Mouse (Mus musculus) megakaryocyte, embryonic 14.5 days (primary cell): ENCODE data around the gene Slc8a3. TPM values are rescaled to one million over a fixed set of nuclear protein-coding genes. Genes with fewer than 3 reads are reported as not detected.

ENCODE experiments used
- H3K27me3 ChIP-seq: replicated peaks from 2 replicates; pipeline ENCODE3; 2012; ENCODE audit warnings: inconsistent platforms
- H3K36me3 ChIP-seq: replicated peaks from 2 replicates; pipeline ENCODE3; 2012; ENCODE audit warnings: low read length, inconsistent platforms, mixed read lengths
- H3K4me1 ChIP-seq: 2 replicates; pipeline ENCODE4 v1.6.1; 2012; ENCODE audit warnings: inconsistent platforms
- H3K4me3 ChIP-seq: replicated peaks from 2 replicates; pipeline ENCODE3; 2012; ENCODE audit warnings: moderate library complexity, mild to moderate bottlenecking, inconsistent platforms
- H3K9me3 ChIP-seq: 2 replicates; pipeline ENCODE4 v1.6.1; 2012; ENCODE audit warnings: inconsistent platforms
- FLI1 ChIP-seq: IDR thresholded peaks from 2 replicates; pipeline ENCODE4 v1.6.1; 2012; ENCODE audit warnings: low read length, inconsistent platforms, mixed read lengths
- GATA1 ChIP-seq: IDR thresholded peaks from 3 replicates; pipeline ENCODE4 v1.6.1; 2012; ENCODE audit warnings: mixed read lengths, low read length, inconsistent platforms, borderline replicate concordance
- polyA plus RNA-seq: library from polyadenylated mRNA; stranded (reverse); fragments of >175 nt; gene quantifications from 2 replicates; pipeline ENCODE4 v1.2.3, GENCODE M21; 2012; ENCODE audit warnings: low replicate concordance; ENCODE audit not compliant: insufficient read depth

The Slc8a3 gene
- polyA plus RNA-seq, 1 experiment, result not detected

DNA sequence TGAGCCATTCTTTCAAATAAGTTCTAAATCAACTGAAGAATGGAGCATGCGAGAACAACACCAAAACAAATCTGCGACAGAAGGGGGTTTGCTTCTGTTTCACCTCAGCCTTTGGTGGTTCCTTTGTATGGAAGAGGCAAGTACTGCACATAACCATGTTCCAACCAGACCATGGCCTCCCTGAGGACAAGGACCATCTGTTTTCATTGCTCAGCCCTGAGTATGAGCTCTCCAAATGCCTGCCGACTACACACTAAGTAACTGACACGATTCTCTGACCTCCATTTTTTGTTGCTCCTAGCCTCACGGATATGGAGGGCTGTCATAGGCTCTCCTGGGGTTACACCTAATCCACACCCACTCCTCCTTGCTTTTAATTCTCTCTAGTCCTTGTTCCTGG is 29.4 kb downstream of the Slc8a3 start:
- H3K4me3 ChIP-seq, result no peak overlapping the region
- no peaks in the 10 kb centered on the region for H3K27me3 ChIP-seq
- H3K4me1 ChIP-seq, result no peaks in the 10 kb centered on the region
- TF ChIP-seq GATA1, result no peak
- no peak for TF ChIP-seq FLI1
- H3K9me3 ChIP-seq, result 0 out of 2 replicates have a peak, but pooled peaks cover 5% of the 10 kb centered on the region
- H3K36me3 ChIP-seq, result no peaks in the 10 kb centered on the region

DNA sequence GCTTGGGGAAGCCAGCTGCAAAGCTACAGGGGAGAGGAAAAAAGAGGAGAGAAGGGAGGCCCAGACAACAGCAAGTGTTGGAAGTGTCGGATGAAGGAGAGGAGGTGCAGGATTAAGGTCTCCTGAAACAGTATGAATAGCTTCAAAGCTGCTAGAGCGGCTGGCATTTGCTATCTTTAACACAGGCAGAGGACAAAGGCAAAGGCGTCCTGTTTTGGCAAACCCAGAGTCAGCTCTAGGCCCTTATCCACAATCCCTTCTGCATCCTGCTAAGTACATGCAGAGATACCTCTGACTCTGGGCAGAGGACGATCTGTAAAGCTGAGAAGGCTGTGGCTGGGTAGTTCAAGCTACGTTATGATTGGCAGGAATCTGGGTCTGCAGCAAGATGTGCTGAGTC is 38.4 kb downstream of the Slc8a3 start:
- no peaks in the 10 kb centered on the region for H3K36me3 ChIP-seq
- TF ChIP-seq FLI1 (no peak), GATA1 (no peak)

DNA sequence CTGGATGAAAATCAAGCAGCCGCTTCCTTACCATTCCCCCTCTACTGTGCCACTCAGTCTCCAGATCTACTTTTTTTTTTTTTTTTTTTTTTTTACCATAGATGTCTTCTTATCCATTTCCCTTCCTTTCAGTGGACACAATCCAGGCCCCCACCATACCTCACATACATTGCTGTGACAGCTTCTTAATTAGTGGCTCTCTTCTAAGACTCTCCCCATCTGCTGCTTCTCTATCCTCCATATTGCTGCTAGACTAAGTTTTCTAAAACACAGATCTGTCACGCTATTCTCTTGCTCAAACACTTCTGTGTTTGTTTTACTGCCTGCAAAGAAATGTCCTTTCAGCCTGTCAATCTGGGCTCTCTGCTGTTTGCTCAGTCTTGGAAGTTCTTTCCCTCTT is 54.9 kb downstream of the Slc8a3 start:
- no peak for TF ChIP-seq FLI1
- no peak for TF ChIP-seq GATA1
- no peaks in the 10 kb centered on the region for H3K27me3 ChIP-seq
- H3K4me1 ChIP-seq, result no peaks in the 10 kb centered on the region
- H3K36me3 ChIP-seq, result no peaks in the 10 kb centered on the region
- no peaks in the 10 kb centered on the region for H3K9me3 ChIP-seq
- H3K4me3 ChIP-seq, result no peak overlapping the region

More for the DNA sequence above, 38.4 kb downstream of the Slc8a3 start:
- peaks cover 7% of the 10 kb centered on the region; the same call in 1 of the 2 replicates for H3K9me3 ChIP-seq
- no peak overlapping the region for H3K4me3 ChIP-seq
- H3K27me3 ChIP-seq, result no peaks in the 10 kb centered on the region
- no peaks in the 10 kb centered on the region for H3K4me1 ChIP-seq

DNA sequence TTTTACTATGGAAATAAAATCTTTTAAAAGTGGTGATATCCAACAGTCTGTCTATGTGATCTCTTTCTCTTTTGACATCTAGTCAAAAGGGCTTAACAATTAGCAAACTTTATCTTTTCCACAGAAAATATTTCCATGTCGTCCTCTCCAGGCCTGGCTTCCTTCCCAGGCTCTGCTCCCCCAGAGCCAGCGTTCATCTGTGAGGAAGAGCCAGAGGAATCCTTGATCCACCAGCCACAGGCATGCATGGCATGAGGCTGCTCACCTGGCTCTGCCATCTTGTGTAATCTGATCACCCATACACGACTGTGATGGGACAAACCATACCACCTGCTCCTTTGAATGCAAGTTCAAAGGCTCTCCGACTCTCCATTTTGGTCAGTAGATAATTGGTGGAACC is 58.4 kb downstream of the Slc8a3 start:
- Histone ChIP-seq H3K4me3 (no peak overlapping the region), H3K27me3 (no peaks in the 10 kb centered on the region), H3K9me3 (no peaks in the 10 kb centered on the region), H3K4me1 (no peaks in the 10 kb centered on the region), H3K36me3 (no peaks in the 10 kb centered on the region)
- TF ChIP-seq FLI1, result no peak
- TF ChIP-seq GATA1, result no peak

DNA sequence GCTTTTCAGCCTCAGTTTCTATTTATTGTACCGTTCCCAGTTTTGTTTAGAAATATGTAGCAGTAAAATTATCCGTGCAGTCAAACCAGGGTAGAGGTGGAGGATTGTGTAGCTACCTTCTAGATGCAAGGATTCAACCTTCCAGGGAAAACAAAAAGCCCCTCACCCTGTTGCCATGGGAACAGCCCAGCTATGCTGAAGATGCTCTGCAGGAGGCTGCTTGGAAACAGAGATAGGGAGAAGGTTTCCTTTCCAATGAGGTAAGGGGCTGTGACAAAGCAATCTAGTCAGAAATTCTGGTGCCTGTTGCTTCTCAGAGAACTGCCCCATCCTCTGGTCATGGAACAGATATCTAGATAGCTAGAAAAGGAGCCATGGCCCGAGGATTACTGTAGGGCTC is 59.6 kb downstream of the Slc8a3 start:
- Histone ChIP-seq H3K9me3 (no peaks in the 10 kb centered on the region), H3K27me3 (no peaks in the 10 kb centered on the region), H3K4me3 (no peak overlapping the region), H3K4me1 (no peaks in the 10 kb centered on the region), H3K36me3 (no peaks in the 10 kb centered on the region)
- no peak for TF ChIP-seq FLI1
- TF ChIP-seq GATA1, result no peak

DNA sequence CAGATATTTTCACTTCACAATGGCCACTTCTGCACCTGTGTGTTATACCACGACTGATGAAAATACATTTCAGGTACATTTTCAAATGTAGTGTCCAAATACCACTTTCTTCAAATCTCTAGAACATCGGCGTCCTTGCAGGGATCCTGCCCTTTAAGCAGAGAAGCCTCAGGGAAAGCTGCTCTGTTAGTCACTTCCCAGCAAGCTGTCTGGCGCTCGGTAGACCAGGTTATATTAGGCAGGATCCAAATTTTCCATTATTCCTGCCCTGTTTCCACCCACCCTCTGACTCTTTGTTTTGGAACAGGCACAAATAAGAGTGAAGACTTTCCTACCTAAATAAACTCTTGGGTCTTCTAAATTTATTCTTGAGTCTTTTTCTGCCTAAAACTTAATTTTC is 63.7 kb downstream of the Slc8a3 start:
- no peaks in the 10 kb centered on the region for H3K9me3 ChIP-seq
- no peak for TF ChIP-seq FLI1
- no peak for TF ChIP-seq GATA1
- no peaks in the 10 kb centered on the region for H3K36me3 ChIP-seq
- H3K4me1 ChIP-seq, result no peaks in the 10 kb centered on the region
- no peak overlapping the region for H3K4me3 ChIP-seq
- H3K27me3 ChIP-seq, result no peaks in the 10 kb centered on the region

DNA sequence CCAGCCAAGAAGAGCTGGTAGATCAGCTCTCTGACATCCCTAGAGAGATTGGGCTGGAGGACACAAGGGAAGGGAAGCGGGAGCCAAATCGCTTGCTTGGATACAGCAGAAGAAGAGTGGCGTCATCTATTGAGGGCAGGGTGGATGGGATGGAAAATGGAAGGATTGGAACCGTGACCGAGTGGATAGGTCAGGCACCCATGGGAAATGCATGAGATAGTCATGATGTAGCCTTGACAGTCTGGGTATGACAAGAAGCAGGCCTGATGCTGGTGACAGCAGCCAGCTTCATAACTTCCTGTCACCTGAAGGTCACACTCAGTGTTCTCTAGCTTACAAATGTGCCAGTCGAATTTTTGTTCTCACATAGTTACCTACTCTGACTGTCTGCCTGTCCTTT is 70.2 kb downstream of the Slc8a3 start:
- H3K4me1 ChIP-seq, result no peaks in the 10 kb centered on the region
- H3K9me3 ChIP-seq, result no peaks in the 10 kb centered on the region
- no peaks in the 10 kb centered on the region for H3K36me3 ChIP-seq
- H3K27me3 ChIP-seq, result no peaks in the 10 kb centered on the region
- no peak for TF ChIP-seq GATA1
- H3K4me3 ChIP-seq, result no peak overlapping the region

DNA sequence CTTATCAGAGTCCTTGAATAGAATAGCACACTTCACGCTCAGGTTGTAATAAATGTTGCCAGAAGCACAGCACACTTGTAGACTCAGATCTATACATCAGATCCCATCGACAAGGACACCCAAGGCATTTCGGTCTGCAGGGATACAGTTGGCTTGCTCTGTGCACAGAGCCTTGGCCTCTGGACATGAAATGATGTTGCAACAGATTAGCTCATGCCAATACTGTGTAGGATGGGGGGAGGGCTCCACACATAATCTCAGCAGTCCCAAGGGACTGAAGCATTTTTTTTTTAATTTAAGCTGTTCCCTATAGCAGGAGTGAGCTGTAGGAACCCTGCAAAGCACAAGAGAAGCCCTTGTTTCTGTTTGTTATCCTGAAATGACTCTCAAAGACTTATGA is 74.8 kb downstream of the Slc8a3 start:
- Histone ChIP-seq H3K4me3 (no peak overlapping the region), H3K36me3 (no peaks in the 10 kb centered on the region), H3K27me3 (no peaks in the 10 kb centered on the region), H3K4me1 (no peaks in the 10 kb centered on the region), H3K9me3 (no peaks in the 10 kb centered on the region)
- no peak for TF ChIP-seq GATA1
- TF ChIP-seq FLI1, result no peak

DNA sequence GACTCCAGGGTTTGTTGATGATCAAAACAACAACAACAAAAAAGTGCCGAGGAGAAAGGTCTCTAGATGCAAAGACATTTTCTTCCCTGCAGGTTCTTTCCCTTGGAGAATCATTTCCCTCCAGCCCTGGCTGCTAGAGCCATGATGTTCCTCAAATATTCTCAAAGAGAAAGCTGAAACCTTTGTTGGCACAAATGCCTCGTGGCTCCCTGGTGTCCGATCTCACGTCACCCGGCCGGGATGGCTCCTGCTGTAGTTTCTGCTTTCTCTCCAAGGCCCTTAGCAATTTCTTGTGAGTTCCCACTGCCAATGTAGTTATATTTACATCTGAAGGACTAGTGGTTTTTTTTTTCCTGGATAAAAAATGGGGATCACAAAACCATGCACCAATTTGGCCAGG is 87.6 kb downstream of the Slc8a3 start:
- no peak overlapping the region for H3K4me3 ChIP-seq
- no peaks in the 10 kb centered on the region for H3K4me1 ChIP-seq
- no peaks in the 10 kb centered on the region for H3K36me3 ChIP-seq
- H3K9me3 ChIP-seq, result no peaks in the 10 kb centered on the region
- TF ChIP-seq GATA1 (no peak), FLI1 (no peak)
- H3K27me3 ChIP-seq, result no peaks in the 10 kb centered on the region

DNA sequence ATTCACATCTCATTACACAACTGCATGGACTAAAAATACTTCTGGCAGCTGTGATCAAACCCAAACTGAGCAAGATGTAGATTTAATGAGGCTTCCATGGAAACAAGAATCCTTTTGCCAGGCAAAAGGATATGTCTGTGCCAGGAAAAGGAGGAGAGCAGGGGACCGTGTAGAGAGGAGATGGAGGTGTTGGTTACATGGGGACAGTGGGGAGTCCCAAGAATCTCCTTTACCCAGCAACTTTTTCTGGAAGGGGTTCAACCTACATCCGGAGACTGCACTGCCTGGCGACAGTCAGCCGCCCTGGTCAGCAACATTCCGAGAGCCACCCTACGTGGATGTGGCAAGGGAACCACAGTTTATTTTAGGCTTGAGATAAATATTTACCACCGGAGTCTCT is 88.0 kb downstream of the Slc8a3 start:
- no peaks in the 10 kb centered on the region for H3K4me1 ChIP-seq
- TF ChIP-seq GATA1, result no peak
- no peak for TF ChIP-seq FLI1

DNA sequence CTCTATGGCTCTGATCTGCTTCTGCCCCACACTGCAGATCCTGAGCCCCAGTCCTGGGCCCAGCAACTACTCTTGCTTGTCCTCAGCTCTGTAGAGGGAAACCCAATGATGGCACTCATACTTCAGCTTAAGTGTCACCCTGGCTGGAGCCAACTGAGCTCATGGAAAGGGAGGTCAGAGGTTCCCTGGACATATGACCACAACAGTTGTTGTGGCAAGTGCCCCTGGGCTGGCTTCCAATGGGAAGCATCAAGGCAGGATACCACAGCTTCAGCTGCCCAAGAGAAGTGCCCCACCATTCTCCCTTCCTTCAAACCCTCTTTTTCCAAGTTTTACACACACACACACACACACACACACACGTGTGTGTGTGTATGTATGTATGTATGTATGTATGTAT is 88.5 kb downstream of the Slc8a3 start:
- no peaks in the 10 kb centered on the region for H3K4me1 ChIP-seq
- TF ChIP-seq GATA1 (no peak), FLI1 (no peak)
- no peaks in the 10 kb centered on the region for H3K9me3 ChIP-seq
- no peaks in the 10 kb centered on the region for H3K27me3 ChIP-seq
- H3K4me3 ChIP-seq, result no peak overlapping the region
- no peaks in the 10 kb centered on the region for H3K36me3 ChIP-seq

More for the DNA sequence above, 88.0 kb downstream of the Slc8a3 start:
- H3K36me3 ChIP-seq, result no peaks in the 10 kb centered on the region
- H3K9me3 ChIP-seq, result no peaks in the 10 kb centered on the region
- H3K27me3 ChIP-seq, result no peaks in the 10 kb centered on the region
- H3K4me3 ChIP-seq, result no peak overlapping the region

DNA sequence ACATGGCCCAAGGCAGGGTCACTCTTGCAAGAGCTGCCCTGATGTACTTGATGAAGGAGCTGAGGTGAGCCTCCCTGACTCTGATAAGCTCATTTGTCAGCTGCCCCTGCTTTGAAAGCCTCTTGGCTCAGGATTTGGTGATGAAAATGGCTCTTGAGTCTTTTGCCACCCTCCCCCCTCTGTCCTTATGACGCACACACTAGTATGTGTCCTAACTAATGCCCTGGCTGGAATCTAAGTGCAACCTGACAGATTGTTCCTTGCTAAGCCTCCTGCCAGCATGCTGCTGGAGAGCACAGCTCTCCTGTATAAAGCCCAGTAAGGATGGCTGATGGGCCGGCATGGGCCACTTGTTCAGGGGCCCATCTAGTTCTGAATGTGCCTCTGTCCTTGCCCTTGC is 91.3 kb downstream of the Slc8a3 start:
- H3K27me3 ChIP-seq, result no peaks in the 10 kb centered on the region
- H3K9me3 ChIP-seq, result no peaks in the 10 kb centered on the region
- H3K36me3 ChIP-seq, result no peaks in the 10 kb centered on the region
- H3K4me3 ChIP-seq, result no peak overlapping the region
- H3K4me1 ChIP-seq, result no peaks in the 10 kb centered on the region
- TF ChIP-seq GATA1 (no peak), FLI1 (no peak)
